Comparison of ENCODE assay signal across 7 mouse cellular contexts in genomic region chr4:128734721-128735671, GRCm38 (mm10). TPM values are rescaled to one million over a fixed set of nuclear protein-coding genes. Genes with fewer than 3 reads are reported as not detected.
DNase-seq lines count a peak whose midpoint lies in the region; ATAC-seq and TF ChIP-seq lines count a peak whose summit lies in the region.

No protein-coding gene starts in this region.

- H3K4me2 ChIP-seq in heart, embryonic 13.5 days = peak overlapping the region; percentile 52
- H3K4me2 ChIP-seq in kidney, embryonic 16.5 days (replicated peaks; ENCODE audit: low read depth, low read length) = 0 out of 2 replicates have a peak overlapping the region, but pooled peaks have one; percentile 11
- 0 out of 2 replicates have a peak overlapping the region, but pooled peaks have one; percentile 6 for H3K4me2 ChIP-seq in midbrain, postnatal 0 days (ENCODE audit: low read depth, low read length, poor library complexity, severe bottlenecking)

- no peaks in the 10 kb centered on the region for H3K9me3 ChIP-seq in heart, embryonic 13.5 days
- no peaks in the 10 kb centered on the region for H3K9me3 ChIP-seq in kidney, embryonic 16.5 days (ENCODE audit: low read length)
- no peaks in the 10 kb centered on the region for H3K9me3 ChIP-seq in midbrain, postnatal 0 days (ENCODE audit: low read length)

- H3K4me1 ChIP-seq in heart, embryonic 13.5 days = peaks cover 83% of the 10 kb centered on the region
- H3K4me1 ChIP-seq in kidney, embryonic 16.5 days (ENCODE audit: insufficient read depth, low read length) = peaks cover 82% of the 10 kb centered on the region
- H3K4me1 ChIP-seq in midbrain, postnatal 0 days (ENCODE audit: insufficient read depth, low read length) = peaks cover 37% of the 10 kb centered on the region

- DNase-seq in CD4-positive helper T cell, adult 2 months (ENCODE audit: low read depth, low spot score) = peak; percentile 87
- peak; percentile 69 for DNase-seq in ES-CJ7 (ENCODE audit: low read depth, low spot score)
- DNase-seq in midbrain, postnatal 0 days (ENCODE audit: low spot score) = no peak
- DNase-seq in right cerebral cortex, postnatal 10 days (ENCODE audit: low spot score in 2 of 2) = no peak
- no peak for DNase-seq in layer of hippocampus, adult 9-11 months

- no peak for TF ChIP-seq CTCF in midbrain, postnatal 0 days (IDR thresholded peaks at IDR 0.05)

- H3K9ac ChIP-seq in heart, embryonic 13.5 days = peak overlapping the region; percentile 24
- peak overlapping the region; percentile 36; the same call in 1 of the 2 replicates for H3K9ac ChIP-seq in kidney, embryonic 16.5 days (replicated peaks; ENCODE audit: low read length)
- peak overlapping the region; percentile 36; the same call in 1 of the 2 replicates for H3K9ac ChIP-seq in midbrain, postnatal 0 days (replicated peaks; ENCODE audit: low read length, poor library complexity, severe bottlenecking)

- no peaks in the 10 kb centered on the region for H3K27me3 ChIP-seq in heart, embryonic 13.5 days (replicated peaks)
- H3K27me3 ChIP-seq in kidney, embryonic 16.5 days (ENCODE audit: insufficient read depth, low read length) = no peaks in the 10 kb centered on the region
- no peaks in the 10 kb centered on the region for H3K27me3 ChIP-seq in midbrain, postnatal 0 days (ENCODE audit: insufficient read depth, low read length)

- H3K27ac ChIP-seq in heart, embryonic 13.5 days (replicated peaks) = peak overlapping the region; percentile 92
- H3K27ac ChIP-seq in kidney, embryonic 16.5 days (ENCODE audit: low read length) = peak overlapping the region; percentile 81
- peak overlapping the region; percentile 47 for H3K27ac ChIP-seq in midbrain, postnatal 0 days (ENCODE audit: low read depth, low read length)

- WGBS in heart, embryonic 13.5 days = 65% methylated on average over 18 of the region's 18 CpGs
- WGBS in kidney, embryonic 16.5 days = 60% methylated on average over 18 of the region's 18 CpGs
- WGBS in midbrain, postnatal 0 days = 51% methylated on average over 18 of the region's 18 CpGs

- H3K4me3 ChIP-seq in heart, embryonic 13.5 days = no peak overlapping the region
- no peak overlapping the region for H3K4me3 ChIP-seq in kidney, embryonic 16.5 days (ENCODE audit: low read length)
- no peak overlapping the region for H3K4me3 ChIP-seq in midbrain, postnatal 0 days (ENCODE audit: low read depth, low read length)

- ATAC-seq in heart, embryonic 13.5 days (ENCODE audit: extremely low read depth, insufficient number of reproducible peaks, low FRiP score, low TSS enrichment) = no peak
- ATAC-seq in kidney, embryonic 16.5 days (ENCODE audit: low FRiP score, low TSS enrichment) = peak; percentile 40; the same call in 1 of the 2 replicates
- no peak for ATAC-seq in midbrain, postnatal 0 days (ENCODE audit: low FRiP score)

- peaks cover 25% of the 10 kb centered on the region for H3K36me3 ChIP-seq in heart, embryonic 13.5 days
- peaks cover 11% of the 10 kb centered on the region; the same call in 1 of the 2 replicates for H3K36me3 ChIP-seq in kidney, embryonic 16.5 days (ENCODE audit: insufficient read depth, low read length)
- H3K36me3 ChIP-seq in midbrain, postnatal 0 days (ENCODE audit: insufficient read depth, low read length) = peaks cover 2% of the 10 kb centered on the region; the same call in 1 of the 2 replicates

RNA-seq across cellular contexts. Expression of gene A3galt2, which starts 20.2 kb away (rescaled TPM):
- 0.09 TPM in 2 replicates for polyA plus RNA-seq in heart, embryonic 13.5 days (2015; fragmentation: Nextera tagmentation; extraction: Ambion mirVana)
- 0.24 and 0.35 TPM in 2 replicates for polyA plus RNA-seq in kidney, embryonic 16.5 days (2015; fragmentation: Nextera tagmentation; extraction: Ambion mirVana)
- total RNA-seq in midbrain, postnatal 0 days (2014; rRNA removed) = 0.19 and 0.38 TPM in 2 replicates
- polyA plus RNA-seq in midbrain, postnatal 0 days (2015; fragmentation: Nextera tagmentation; extraction: Ambion mirVana) = 0.05 TPM in 1 of 2 replicates, not detected in the other

Comparison
In these comparisons a context has a peak if more than half of its experiments do, and no peak if none do; other contexts are left out.
1. DNase-seq: peak in CD4-positive helper T cell, adult 2 months (single experiment) and ES-CJ7 (single experiment); none in midbrain, postnatal 0 days (single experiment), right cerebral cortex, postnatal 10 days (0 of 2) and layer of hippocampus, adult 9-11 months (single experiment).
2. Peak in every context shown above with its lines, with median percentiles within 50 percentile points of each other: H3K27ac ChIP-seq, H3K4me2 ChIP-seq and H3K9ac ChIP-seq.